Mouse (Mus musculus) urinary bladder, postnatal 25 days (tissue): ENCODE results near the gene Trp53bp2.
A peak's percentile ranks its signal among the peaks of the same experiment; 100 is the strongest.

ENCODE experiments used
- DNase-seq: peaks from one replicate; pipeline ENCODE4 v3.0.0; 2022; ENCODE audit warnings: low spot score

Gene Trp53bp2

GRCm38 (mm10) chr1:182500224-182500623 is 91.3 kb downstream of the Trp53bp2 start:
- DNase-seq, result no peak

- DNase-seq, result no peak
Observed at GRCm38 (mm10) chr1:182500843-182501242, 91.9 kb downstream of the Trp53bp2 start.

- DNase-seq, result no peak
Observed at GRCm38 (mm10) chr1:182501815-182502405, 92.9 kb downstream of the Trp53bp2 start.

- no peak for DNase-seq
Observed at GRCm38 (mm10) chr1:182502491-182503050, 93.6 kb downstream of the Trp53bp2 start.

- no peak for DNase-seq
Observed at GRCm38 (mm10) chr1:182503206-182503900, 94.4 kb downstream of the Trp53bp2 start.

- peak; percentile 68 for DNase-seq
Observed at GRCm38 (mm10) chr1:182504223-182504622, 95.3 kb downstream of the Trp53bp2 start.

- no peak for DNase-seq
Observed at GRCm38 (mm10) chr1:182505291-182505690, 96.3 kb downstream of the Trp53bp2 start.

GRCm38 (mm10) chr1:182506229-182506986 is 97.4 kb downstream of the Trp53bp2 start:
- DNase-seq, result peak; percentile 40

- no peak for DNase-seq
Observed at GRCm38 (mm10) chr1:182509110-182509797, 100.3 kb downstream of the Trp53bp2 start.

GRCm38 (mm10) chr1:182511073-182511472 is 102.1 kb downstream of the Trp53bp2 start:
- no peak for DNase-seq

GRCm38 (mm10) chr1:182511778-182512177 is 102.8 kb downstream of the Trp53bp2 start:
- no peak for DNase-seq
